Mouse (Mus musculus): Measurements from ENCODE around the gene Galnt7.
A peak's percentile ranks its signal among the peaks of the same experiment; 100 is the strongest.

DNA sequence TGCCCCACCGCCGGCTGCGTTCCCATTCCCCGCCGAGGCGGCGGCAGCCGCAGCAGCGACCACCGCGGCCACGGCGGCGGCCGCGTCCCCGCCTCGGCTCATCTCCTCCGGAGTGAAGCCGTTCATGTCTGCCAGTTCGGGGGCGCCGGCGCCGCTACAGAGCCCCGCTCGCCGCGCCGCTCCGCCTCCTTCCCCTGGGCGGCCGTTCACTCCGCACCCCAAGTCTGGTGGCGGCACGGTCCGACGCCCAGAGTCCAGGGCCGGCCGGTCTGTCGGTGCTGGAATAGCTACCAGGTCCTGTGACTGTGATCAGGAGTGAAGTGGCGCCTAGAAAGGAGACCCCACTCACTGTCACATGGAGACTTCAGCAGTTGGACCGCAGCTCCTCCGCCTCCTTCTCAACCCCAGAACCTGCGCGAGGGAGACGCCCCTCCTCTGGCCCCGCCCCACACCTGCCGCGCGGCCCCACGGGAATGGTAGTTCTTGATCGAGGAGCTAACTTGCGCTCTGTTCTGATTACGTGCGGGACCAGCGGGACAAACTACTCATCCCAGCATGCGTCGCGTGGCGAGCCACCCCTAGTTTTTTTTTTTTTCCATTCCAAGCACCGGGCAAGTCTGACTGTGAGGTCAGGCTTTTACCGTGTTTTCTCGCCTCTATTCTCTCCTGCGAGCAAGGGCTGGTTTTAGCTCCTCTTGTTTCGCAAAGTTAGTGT, 165.2 kb downstream of the Galnt7 start, which contains the start of gene Sap30:
- TF ChIP-seq CTCF (IDR thresholded peaks at IDR 0.05 in 2 of 3, conservative IDR thresholded peaks at IDR 0.05 in 1 of 3; ENCODE audit: control insufficient read depth in 1 of 3, insufficient read depth in 1 of 3, low read depth in 2 of 3, low read length in 3 of 3, poor library complexity in 1 of 3, severe bottlenecking in 1 of 3) (no peak), USF1 (IDR thresholded peaks at IDR 0.05; ENCODE audit: low read depth, low read length) (no peak), POLR2A (IDR thresholded peaks at IDR 0.05; ENCODE audit: control insufficient read depth in 1 of 2, insufficient read depth in 1 of 2, low read depth in 1 of 2, low read length in 2 of 2, poor library complexity in 1 of 2) (peak; percentile 49 to 74), MYB (IDR thresholded peaks at IDR 0.05; ENCODE audit: low read depth, low read length) (0 out of 2 replicates have a peak, but pooled peaks have one; percentile 37), UBTF (IDR thresholded peaks at IDR 0.05; ENCODE audit: borderline replicate concordance, insufficient read depth, low read depth, low read length) (no peak), EP300 (IDR thresholded peaks at IDR 0.05; ENCODE audit: low read depth in 1 of 2, low read length in 2 of 2) (no peak; a peak in 1 of 4 replicates), MAFK (IDR thresholded peaks at IDR 0.05; ENCODE audit: borderline replicate concordance, low read depth, low read length) (no peak)

All from MEL (cell line).